In genomic region chr4:147847614-147848583, GRCm38 (mm10) we compare ENCODE assay signal across 8 mouse cellular contexts. TPM values are rescaled to one million over a fixed set of nuclear protein-coding genes. Genes with fewer than 3 reads are reported as not detected.
DNase-seq lines count a peak whose midpoint lies in the region; ATAC-seq lines count a peak whose summit lies in the region.

Gene Zfp933 (minus strand): TSS chr4:147848366.

- peaks cover 8% of the 10 kb centered on the region for H3K4me1 ChIP-seq in heart, embryonic 12.5 days (replicated peaks)
- peaks cover 8% of the 10 kb centered on the region for H3K4me1 ChIP-seq in kidney, embryonic 16.5 days (ENCODE audit: insufficient read depth, low read length)

- H3K4me3 ChIP-seq in heart, embryonic 12.5 days: peak within 1 kb of the TSS; percentile 84
- peak within 1 kb of the TSS; percentile 66 for H3K4me3 ChIP-seq in kidney, embryonic 16.5 days (ENCODE audit: low read length)

- H3K9ac ChIP-seq in heart, embryonic 12.5 days: peak within 1 kb of the TSS; percentile 85
- peak within 1 kb of the TSS; percentile 72 for H3K9ac ChIP-seq in kidney, embryonic 16.5 days (replicated peaks; ENCODE audit: low read length)

- 0 out of 2 replicates have a peak within 1 kb of the TSS, but pooled peaks have one; percentile 3 for H3K27ac ChIP-seq in heart, embryonic 12.5 days (ENCODE audit: poor library complexity, severe bottlenecking)
- no peak within 1 kb of the TSS for H3K27ac ChIP-seq in kidney, embryonic 16.5 days (ENCODE audit: low read length)

- no peaks in the 10 kb centered on the region for H3K27me3 ChIP-seq in heart, embryonic 12.5 days (replicated peaks)
- no peaks in the 10 kb centered on the region; the same call in 1 of the 2 replicates for H3K27me3 ChIP-seq in kidney, embryonic 16.5 days (ENCODE audit: insufficient read depth, low read length)

- WGBS in heart, embryonic 12.5 days: 2% methylated on average over 23 of the region's 23 CpGs
- 1% methylated on average over 23 of the region's 23 CpGs for WGBS in kidney, embryonic 16.5 days

- H3K9me3 ChIP-seq in heart, embryonic 12.5 days (replicated peaks): 0 out of 2 replicates have a peak, but pooled peaks cover 9% of the 10 kb centered on the region
- H3K9me3 ChIP-seq in kidney, embryonic 16.5 days (ENCODE audit: low read length): peaks cover 18% of the 10 kb centered on the region

- peak; percentile 98 for ATAC-seq in CD4-positive, CD25-positive, alpha-beta regulatory T cell, adult 4 months
- peak; percentile 78 for ATAC-seq in erythroid progenitor cell, adult 5-6 weeks (replicated peaks; ENCODE audit: low FRiP score, poor library complexity, severe bottlenecking)
- ATAC-seq in heart, embryonic 12.5 days (ENCODE audit: insufficient number of reproducible peaks, low FRiP score): peak; percentile 92
- peak; percentile 93 for ATAC-seq in kidney, embryonic 16.5 days (ENCODE audit: low FRiP score, low TSS enrichment)
- ATAC-seq in monocyte, adult 5-6 weeks (replicated peaks; ENCODE audit: insufficient number of reproducible peaks, low FRiP score, low TSS enrichment, poor library complexity, severe bottlenecking): peak; percentile 80

- H3K36me3 ChIP-seq in heart, embryonic 12.5 days: peaks cover 24% of the 10 kb centered on the region
- H3K36me3 ChIP-seq in kidney, embryonic 16.5 days (ENCODE audit: insufficient read depth, low read length): peaks cover 20% of the 10 kb centered on the region

- H3K4me2 ChIP-seq in heart, embryonic 12.5 days: peak within 1 kb of the TSS; percentile 64
- peak within 1 kb of the TSS; percentile 68 for H3K4me2 ChIP-seq in kidney, embryonic 16.5 days (replicated peaks; ENCODE audit: low read depth, low read length)

- DNase-seq in brain, adult 2 months (ENCODE audit: low read depth, low spot score): peak; percentile 98
- peak; percentile 47 for DNase-seq in liver
- peak; percentile 34 to 66 for DNase-seq in spleen, postnatal 4 days (ENCODE audit: low spot score in 2 of 2)

RNA-seq across cellular contexts. Expression of gene Zfp933, which starts in this region (rescaled TPM):
- polyA plus RNA-seq in CD4-positive, CD25-positive, alpha-beta regulatory T cell, adult 4 months (2017; shearing (Covaris generic)): 1 to 10 TPM; 3.3 to 7.0 TPM
- total RNA-seq in erythroid progenitor cell, adult 5-6 weeks (2015; ENCODE audit: low replicate concordance): 0.84 and 3.2 TPM in 2 replicates
- total RNA-seq in erythroid progenitor cell, adult 5-6 weeks (2017; ENCODE audit: low replicate concordance): 0.98 and 3.0 TPM in 2 replicates
- polyA plus RNA-seq in heart, embryonic 12.5 days (2016; fragmentation: Nextera tagmentation; extraction: Ambion mirVana): 5.0 and 5.9 TPM in 2 replicates
- polyA plus RNA-seq in kidney, embryonic 16.5 days (2015; fragmentation: Nextera tagmentation; extraction: Ambion mirVana): 5.4 TPM in 2 replicates
- total RNA-seq in monocyte, adult 5-6 weeks (2017): 5.8 to 14.7 TPM (median 11.8 TPM) in 3 replicates

Comparison
In these comparisons a context has a peak if more than half of its experiments do, and no peak if none do; other contexts are left out.
1. DNase-seq: peak in every context shown above with its lines; median percentile 98 in brain, adult 2 months; 50 in spleen, postnatal 4 days; 47 in liver.